Comparison of ENCODE assay signal across 9 mouse cellular contexts in the genomic region with DNA sequence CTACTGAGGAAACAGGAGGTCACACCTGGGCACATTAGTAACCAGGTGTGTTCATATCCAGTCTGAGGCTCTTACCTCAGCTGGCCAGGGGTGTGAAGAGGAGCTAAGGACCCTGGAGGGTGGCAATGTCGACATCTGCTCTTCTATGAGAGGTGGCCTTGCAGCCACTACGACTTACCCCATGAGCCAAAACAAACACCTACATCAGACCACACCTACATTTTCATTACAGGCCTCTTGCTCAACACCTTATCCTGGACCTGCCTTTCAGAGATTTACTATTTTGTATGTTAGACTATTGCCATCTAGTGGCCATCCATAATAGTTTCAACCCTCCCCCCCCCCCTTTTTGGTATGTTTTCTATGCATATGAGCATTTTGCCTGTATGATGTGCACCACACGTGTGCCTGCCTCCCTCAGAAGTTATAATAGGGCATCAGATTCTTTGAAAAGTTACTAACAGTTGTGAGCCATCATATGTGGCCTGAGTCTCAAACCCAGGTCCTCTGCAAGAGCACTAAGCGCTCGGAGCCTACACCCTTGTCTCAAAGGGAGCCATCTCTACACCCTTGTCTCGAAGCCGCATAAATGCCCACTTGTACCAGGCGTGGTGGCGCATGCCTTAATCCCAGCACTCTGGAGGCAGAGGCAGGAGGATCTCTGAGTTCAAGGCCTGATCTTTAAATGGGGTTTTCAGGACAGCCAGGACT.
DNase-seq lines count a peak whose midpoint lies in the region; ATAC-seq lines count a peak whose summit lies in the region.
"Had no signal": no experiment of that assay in that cellular context is flagged by ENCODE, and none has a peak within 500 bp of the region (broad histone marks: within the 10 kb centered on the region; RNA-seq: fewer than 3 reads in every experiment).

No protein-coding gene starts in this region.

- peak; percentile 73 for ATAC-seq in hindbrain, embryonic 13.5 days (ENCODE audit: low FRiP score)

- no peak overlapping the region for H3K4me3 ChIP-seq in hindbrain, embryonic 13.5 days
- H3K4me3 ChIP-seq: limb, embryonic 12.5 days had no signal

- no peaks in the 10 kb centered on the region for H3K36me3 ChIP-seq in hindbrain, embryonic 13.5 days
- H3K36me3 ChIP-seq: limb, embryonic 12.5 days had no signal

- H3K27ac ChIP-seq in hindbrain, embryonic 13.5 days: no peak overlapping the region; the same call in 1 of the 2 replicates
- H3K27ac ChIP-seq: limb, embryonic 12.5 days had no signal

- peak; percentile 3 for DNase-seq in kidney, adult 18-20 months
- DNase-seq in kidney, postnatal 10 days: no peak
- peak; percentile 58 for DNase-seq in R1 (ENCODE audit: low read depth, low spot score)
- peak; percentile 53 for DNase-seq in lung, postnatal 14 days
- no peak for DNase-seq in right cerebral cortex, postnatal 25 days
- DNase-seq in gastrocnemius, adult 18-20 months (ENCODE audit: low spot score): no peak
- no peak for DNase-seq in cerebellum, postnatal 4 days (ENCODE audit: low spot score in 2 of 2)

- H3K4me2 ChIP-seq in hindbrain, embryonic 13.5 days: no peak overlapping the region
- H3K4me2 ChIP-seq: limb, embryonic 12.5 days had no signal

- 69% methylated on average over 9 of the region's 9 CpGs for WGBS in hindbrain, embryonic 13.5 days

- H3K4me1 ChIP-seq in hindbrain, embryonic 13.5 days (replicated peaks): peaks cover 24% of the 10 kb centered on the region

- no peaks in the 10 kb centered on the region for H3K9me3 ChIP-seq in hindbrain, embryonic 13.5 days
- H3K9me3 ChIP-seq: limb, embryonic 12.5 days had no signal

- H3K9ac ChIP-seq in hindbrain, embryonic 13.5 days: no peak overlapping the region
- H3K9ac ChIP-seq: limb, embryonic 12.5 days had no signal

- no peaks in the 10 kb centered on the region for H3K27me3 ChIP-seq in hindbrain, embryonic 13.5 days

Comparison
In these comparisons a context has a peak if more than half of its experiments do, and no peak if none do; other contexts are left out.
1. DNase-seq: peak in kidney, adult 18-20 months (single experiment), R1 (single experiment) and lung, postnatal 14 days (single experiment); none in kidney, postnatal 10 days (single experiment), right cerebral cortex, postnatal 25 days (single experiment), gastrocnemius, adult 18-20 months (single experiment) and cerebellum, postnatal 4 days (0 of 2).